Mouse (Mus musculus) heart, embryonic 12.5 days (tissue): ENCODE measurements around the gene Kcnj2. TPM values are rescaled to one million over a fixed set of nuclear protein-coding genes. Genes with fewer than 3 reads are reported as not detected.

ENCODE experiments used
- ATAC-seq: fragments of 200-750 bp; cut with Nextera tagmentation; 2 replicates; pipeline ENCODE4 v1.8.0; 2017; ENCODE audit warnings: moderate TSS enrichment, moderate library complexity; ENCODE audit not compliant: insufficient number of reproducible peaks, low FRiP score
- H3K27ac ChIP-seq: fragments of 300-500 bp; sonication (generic); 2 replicates; pipeline ENCODE4 v1.5.1; 2016; ENCODE audit warnings: mild to moderate bottlenecking, moderate library complexity; ENCODE audit not compliant: poor library complexity, severe bottlenecking
- H3K27me3 ChIP-seq: fragments of 300-500 bp; sonication (generic); replicated peaks from 2 replicates; pipeline ENCODE4 v1.6.1; 2016; ENCODE audit warnings: mild to moderate bottlenecking, moderate library complexity
- H3K36me3 ChIP-seq: fragments of 300-500 bp; sonication (generic); 2 replicates; pipeline ENCODE4 v1.6.1; 2016; ENCODE audit warnings: mild to moderate bottlenecking, moderate library complexity
- H3K4me1 ChIP-seq: fragments of 300-500 bp; sonication (generic); replicated peaks from 2 replicates; pipeline ENCODE4 v1.6.1; 2016; ENCODE audit warnings: mild to moderate bottlenecking
- H3K4me2 ChIP-seq: fragments of 300-500 bp; sonication (generic); 2 replicates; pipeline ENCODE4 v1.6.1; 2016; ENCODE audit warnings: mild to moderate bottlenecking, moderate library complexity
- H3K4me3 ChIP-seq: fragments of 300-500 bp; sonication (generic); 2 replicates; pipeline ENCODE4 v1.5.1; 2016; ENCODE audit warnings: mild to moderate bottlenecking
- H3K9ac ChIP-seq: fragments of 300-500 bp; sonication (generic); 2 replicates; pipeline ENCODE4 v1.6.1; 2016; ENCODE audit warnings: mild to moderate bottlenecking, moderate library complexity
- H3K9me3 ChIP-seq: fragments of 300-500 bp; sonication (generic); replicated peaks from 2 replicates; pipeline ENCODE4 v1.6.1; 2016; ENCODE audit warnings: mild to moderate bottlenecking, moderate library complexity
- WGBS: fragments of 180-500 bp; shearing (Covaris S2); methylation state at CpG from one replicate; pipeline ENCODE4 v1.1.7; 2016; 5-methylcytosine and 5-hydroxymethylcytosine counted together
- polyA plus RNA-seq: library from polyadenylated mRNA; unstranded; fragments of >200 nt; fragmentation: Nextera tagmentation; extraction: Ambion mirVana; gene quantifications from 2 replicates; pipeline ENCODE4 v1.2.1, GENCODE M21; 2016

Kcnj2 gene
- polyA plus RNA-seq, 1 experiment from 2014 or later, result 4.5 TPM

DNA sequence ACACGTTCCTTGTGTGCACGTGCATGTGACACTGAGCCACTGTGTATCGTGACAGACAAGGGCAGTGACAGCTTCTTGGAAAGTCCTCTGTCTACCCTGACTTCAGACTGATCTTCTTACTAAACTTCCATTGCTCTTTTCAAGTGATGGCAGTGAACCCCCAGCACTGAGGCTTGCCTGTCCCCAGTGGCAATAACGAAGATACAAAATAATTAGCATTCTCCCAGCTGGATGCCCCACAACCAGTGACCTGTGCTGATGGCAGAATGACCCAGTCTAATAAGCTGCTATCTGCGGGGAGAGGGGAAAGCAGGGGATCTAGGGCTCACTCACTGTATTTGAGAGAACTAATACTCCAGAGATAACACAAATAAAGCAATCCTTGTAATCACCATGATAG lies 5.7 kb upstream of the Kcnj2 start:
- Histone ChIP-seq H3K36me3 (no peaks in the 10 kb centered on the region), H3K9ac (no peak overlapping the region), H3K27ac (no peak overlapping the region), H3K4me2 (no peak overlapping the region), H3K27me3 (no peaks in the 10 kb centered on the region), H3K9me3 (no peaks in the 10 kb centered on the region), H3K4me3 (no peak overlapping the region), H3K4me1 (no peaks in the 10 kb centered on the region)
- 48% methylated on average over 5 of the region's 5 CpGs for WGBS
- ATAC-seq, result no peak

DNA sequence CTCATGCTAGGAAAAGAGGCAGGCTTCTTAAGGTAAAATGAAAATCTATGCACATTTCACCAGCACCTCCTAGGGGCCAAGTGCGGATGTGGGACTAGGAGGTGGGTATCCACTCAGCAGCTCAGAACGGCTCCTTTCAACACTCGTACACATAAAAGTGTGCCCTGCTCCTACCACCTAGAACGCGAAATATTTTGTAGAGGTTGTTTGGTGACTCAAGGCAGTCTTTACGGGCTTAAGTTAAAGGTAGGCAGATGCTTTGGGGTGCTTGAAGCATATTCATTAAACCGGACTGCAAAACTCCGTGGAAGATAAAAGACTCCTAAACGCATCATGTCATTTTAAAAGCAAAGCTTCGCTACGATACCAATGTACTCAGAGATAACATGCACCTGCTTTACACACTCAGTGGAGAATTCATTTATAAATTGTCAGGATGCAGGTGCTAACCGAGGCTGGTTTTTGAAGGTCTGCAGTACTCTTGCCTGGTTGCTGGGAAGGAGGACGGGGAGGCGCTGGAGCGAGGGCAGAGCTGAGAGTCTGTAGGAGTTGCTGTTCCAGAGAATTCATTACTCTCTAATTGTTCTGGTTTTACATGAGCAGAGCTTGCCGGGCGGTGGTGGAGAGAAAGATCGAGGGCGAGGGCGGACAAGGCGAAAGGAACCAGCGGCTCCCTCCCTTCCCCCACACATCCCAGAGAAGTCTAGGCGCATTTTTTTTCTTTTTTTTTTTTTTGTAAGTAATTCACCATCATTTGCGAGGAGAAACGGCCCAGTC lies 1.0 kb upstream of the Kcnj2 start:
- Histone ChIP-seq H3K9ac (peak overlapping the region; percentile 84), H3K36me3 (no peaks in the 10 kb centered on the region), H3K4me2 (peak overlapping the region; percentile 96), H3K4me3 (peak overlapping the region; percentile 78), H3K27ac (peak overlapping the region; percentile 78), H3K27me3 (no peaks in the 10 kb centered on the region), H3K4me1 (peaks cover 10% of the 10 kb centered on the region), H3K9me3 (no peaks in the 10 kb centered on the region)
- ATAC-seq, result no peak
- WGBS, result under 1% methylated on average over 25 of the region's 25 CpGs

DNA sequence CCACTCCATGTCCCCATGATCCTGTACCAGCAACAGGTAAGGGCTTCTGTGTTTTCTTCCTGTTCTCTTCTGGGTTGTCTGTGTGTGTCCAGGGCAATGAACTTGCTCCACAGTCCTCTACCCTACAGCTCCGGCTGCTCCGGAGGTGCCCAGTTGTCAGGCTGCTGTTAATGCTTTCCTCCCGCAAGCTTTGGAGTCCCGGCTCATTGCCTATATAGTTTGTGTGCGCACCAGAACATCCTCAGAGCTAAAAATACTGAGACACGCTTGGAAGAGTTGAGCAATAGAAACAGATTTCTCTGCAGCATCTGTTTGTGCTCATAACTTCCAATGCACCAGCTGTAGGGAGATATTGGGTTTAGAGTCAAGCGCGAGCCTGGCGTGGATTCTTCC lies 331 bp downstream of the Kcnj2 start:
- Histone ChIP-seq H3K9ac (peak overlapping the region; percentile 78), H3K27me3 (no peaks in the 10 kb centered on the region), H3K36me3 (no peaks in the 10 kb centered on the region), H3K27ac (peak overlapping the region; percentile 66), H3K4me3 (peak overlapping the region; percentile 78), H3K4me2 (peak overlapping the region; percentile 96), H3K4me1 (peaks cover 19% of the 10 kb centered on the region), H3K9me3 (no peaks in the 10 kb centered on the region)
- WGBS, result under 1% methylated on average over 9 of the region's 9 CpGs
- ATAC-seq, result peak; percentile 62; the same call in 1 of the 2 replicates

DNA sequence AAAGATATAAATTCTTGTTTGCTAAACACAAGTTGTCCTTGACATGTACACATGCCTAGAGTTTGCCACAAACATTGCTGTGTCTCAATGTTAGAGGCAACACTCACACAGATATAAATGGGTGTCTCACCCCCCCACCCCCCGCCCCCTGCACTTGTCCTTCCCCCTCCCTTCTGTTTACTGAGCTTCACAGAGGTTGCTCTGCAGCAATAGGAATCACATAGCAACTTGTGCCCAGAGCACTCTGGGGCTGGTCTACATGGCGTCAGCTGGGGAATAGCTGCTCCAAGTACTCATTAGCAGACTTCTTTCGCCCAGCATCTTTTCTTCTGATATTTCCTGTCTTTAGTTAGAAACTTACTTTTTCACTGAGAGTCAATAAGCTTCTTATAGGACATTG lies 1.8 kb downstream of the Kcnj2 start:
- Histone ChIP-seq H3K27ac (no peak overlapping the region), H3K4me3 (peak overlapping the region; percentile 78), H3K4me2 (peak overlapping the region; percentile 96), H3K36me3 (peaks cover 13% of the 10 kb centered on the region), H3K4me1 (peaks cover 19% of the 10 kb centered on the region), H3K9ac (no peak overlapping the region), H3K9me3 (no peaks in the 10 kb centered on the region), H3K27me3 (no peaks in the 10 kb centered on the region)
- WGBS, result 67% methylated on average over 3 of the region's 3 CpGs
- ATAC-seq, result no peak

DNA sequence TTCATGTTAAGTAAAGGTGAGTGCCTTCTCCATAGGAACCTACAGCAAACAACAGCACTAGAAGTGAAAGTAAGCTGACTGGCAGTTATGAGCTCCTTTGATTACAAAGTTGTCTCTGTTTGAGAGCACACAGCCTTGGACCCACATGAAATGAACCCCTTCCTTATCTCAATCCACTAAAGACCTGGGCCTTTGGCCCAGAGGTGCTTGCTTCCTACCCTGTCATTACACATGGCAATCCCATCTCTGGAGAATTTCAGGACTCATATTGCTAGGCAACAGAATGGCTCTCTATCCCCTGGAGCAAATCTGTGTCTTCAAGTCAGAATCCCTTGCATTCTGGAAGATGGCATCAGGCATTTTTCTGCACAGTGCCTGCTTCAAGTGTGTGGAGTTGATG lies 4.5 kb downstream of the Kcnj2 start:
- H3K36me3 ChIP-seq, result peaks cover 20% of the 10 kb centered on the region
- H3K4me1 ChIP-seq, result peaks cover 19% of the 10 kb centered on the region
- H3K9me3 ChIP-seq, result no peaks in the 10 kb centered on the region
- H3K4me2 ChIP-seq, result no peak overlapping the region
- H3K9ac ChIP-seq, result no peak overlapping the region
- ATAC-seq, result no peak
- H3K27me3 ChIP-seq, result no peaks in the 10 kb centered on the region
- no peak overlapping the region for H3K27ac ChIP-seq
- no peak overlapping the region for H3K4me3 ChIP-seq

DNA sequence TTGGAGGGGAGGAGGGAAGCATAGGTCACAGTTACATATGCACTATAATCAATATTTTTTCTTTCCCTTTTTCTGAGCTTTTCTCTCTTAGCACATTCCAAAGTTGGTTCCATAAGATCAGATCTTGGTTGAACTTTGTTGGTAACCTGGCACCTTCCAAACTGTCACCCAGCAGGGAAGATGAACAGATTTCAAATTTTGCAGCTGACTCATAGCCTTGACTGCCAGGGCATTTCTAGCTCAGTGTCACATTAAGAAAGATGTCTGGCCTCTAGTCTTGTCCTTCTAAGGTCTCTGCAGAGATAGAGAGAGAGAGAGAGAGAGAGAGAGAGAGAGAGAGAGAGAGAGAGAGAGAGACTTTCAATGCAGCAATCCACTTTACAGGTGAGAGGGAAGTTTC lies 8.2 kb downstream of the Kcnj2 start:
- no peak for ATAC-seq
- Histone ChIP-seq H3K27me3 (no peaks in the 10 kb centered on the region), H3K4me1 (0 out of 2 replicates have a peak, but pooled peaks cover 11% of the 10 kb centered on the region), H3K9me3 (no peaks in the 10 kb centered on the region), H3K27ac (no peak overlapping the region), H3K36me3 (peaks cover 20% of the 10 kb centered on the region), H3K4me3 (no peak overlapping the region), H3K4me2 (no peak overlapping the region), H3K9ac (no peak overlapping the region)

DNA sequence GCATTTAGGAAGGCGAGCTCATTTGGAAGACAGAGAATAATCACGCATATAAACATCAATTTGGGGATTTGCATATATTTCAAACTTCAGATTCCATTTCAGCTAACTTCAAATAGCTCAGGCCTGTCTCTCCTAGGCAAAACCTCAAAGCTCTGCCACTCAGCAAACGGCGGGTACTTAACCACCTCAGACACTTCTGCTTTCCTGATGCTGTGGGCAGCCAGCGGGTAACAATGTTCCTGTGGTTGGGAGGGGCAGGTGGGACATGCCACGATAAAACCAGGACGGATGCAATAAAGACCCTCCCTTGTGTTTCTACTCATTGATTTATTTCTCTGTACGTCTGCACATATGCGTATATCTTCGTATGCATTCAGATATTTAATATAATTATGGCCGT lies 12.1 kb downstream of the Kcnj2 start:
- WGBS, result 84% methylated on average over 11 of the region's 11 CpGs
- H3K27me3 ChIP-seq, result no peaks in the 10 kb centered on the region
- ATAC-seq, result no peak
- no peak overlapping the region for H3K9ac ChIP-seq
- peaks cover 4% of the 10 kb centered on the region for H3K36me3 ChIP-seq
- no peak overlapping the region for H3K27ac ChIP-seq
- H3K9me3 ChIP-seq, result no peaks in the 10 kb centered on the region
- H3K4me2 ChIP-seq, result no peak overlapping the region
- H3K4me1 ChIP-seq, result no peaks in the 10 kb centered on the region
- H3K4me3 ChIP-seq, result no peak overlapping the region

DNA sequence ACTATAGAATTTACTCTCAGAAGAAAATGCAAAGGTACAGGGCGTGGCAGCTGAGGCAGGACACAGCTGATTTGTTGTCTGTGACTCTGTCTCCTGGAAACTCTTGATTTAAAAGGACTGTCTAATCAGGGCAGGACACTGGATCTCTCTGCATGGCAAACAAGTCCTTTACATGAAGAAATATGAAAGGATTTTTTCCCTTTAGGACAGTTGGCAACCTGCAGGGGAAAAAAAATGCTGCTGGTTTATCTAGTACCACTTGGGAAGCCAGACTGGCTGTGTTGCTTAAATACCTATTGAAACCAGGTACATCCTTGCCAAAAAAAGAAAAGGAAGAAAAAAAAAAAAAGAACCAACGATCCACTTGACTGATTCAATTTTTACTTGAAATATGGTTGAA lies 17.0 kb downstream of the Kcnj2 start:
- no peak overlapping the region for H3K4me2 ChIP-seq
- H3K4me3 ChIP-seq, result no peak overlapping the region
- WGBS, result 84% methylated on average over 2 of the region's 2 CpGs
- H3K4me1 ChIP-seq, result 0 out of 2 replicates have a peak, but pooled peaks cover 3% of the 10 kb centered on the region
- no peaks in the 10 kb centered on the region for H3K9me3 ChIP-seq
- no peaks in the 10 kb centered on the region for H3K27me3 ChIP-seq
- H3K9ac ChIP-seq, result no peak overlapping the region
- H3K36me3 ChIP-seq, result no peaks in the 10 kb centered on the region
- no peak for ATAC-seq
- no peak overlapping the region for H3K27ac ChIP-seq

DNA sequence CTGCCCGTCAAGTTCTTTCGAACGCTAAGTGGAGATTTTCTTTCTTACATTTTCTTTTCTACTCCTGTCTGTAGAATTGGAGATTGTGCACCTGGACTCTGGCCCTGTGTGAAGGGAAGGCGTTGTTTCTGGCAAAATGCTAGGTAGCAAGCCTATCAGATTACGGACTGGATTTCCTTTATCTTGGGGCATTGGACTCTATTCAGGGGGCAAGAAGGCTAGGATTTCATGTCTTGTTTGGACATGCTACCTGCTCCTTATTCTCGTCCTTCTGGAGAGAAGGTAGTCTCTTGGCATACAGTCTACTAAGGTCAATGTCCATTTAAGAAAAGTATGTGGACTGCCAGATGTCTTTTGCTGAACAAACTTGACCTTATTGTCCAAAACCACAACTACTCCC lies 21.0 kb downstream of the Kcnj2 start:
- no peak overlapping the region for H3K4me2 ChIP-seq
- peaks cover 8% of the 10 kb centered on the region; the same call in 1 of the 2 replicates for H3K4me1 ChIP-seq
- no peaks in the 10 kb centered on the region for H3K27me3 ChIP-seq
- no peaks in the 10 kb centered on the region for H3K36me3 ChIP-seq
- H3K4me3 ChIP-seq, result no peak overlapping the region
- H3K27ac ChIP-seq, result no peak overlapping the region
- no peak overlapping the region for H3K9ac ChIP-seq
- H3K9me3 ChIP-seq, result no peaks in the 10 kb centered on the region
- 75% methylated on average over 6 of the region's 6 CpGs for WGBS
- no peak for ATAC-seq

DNA sequence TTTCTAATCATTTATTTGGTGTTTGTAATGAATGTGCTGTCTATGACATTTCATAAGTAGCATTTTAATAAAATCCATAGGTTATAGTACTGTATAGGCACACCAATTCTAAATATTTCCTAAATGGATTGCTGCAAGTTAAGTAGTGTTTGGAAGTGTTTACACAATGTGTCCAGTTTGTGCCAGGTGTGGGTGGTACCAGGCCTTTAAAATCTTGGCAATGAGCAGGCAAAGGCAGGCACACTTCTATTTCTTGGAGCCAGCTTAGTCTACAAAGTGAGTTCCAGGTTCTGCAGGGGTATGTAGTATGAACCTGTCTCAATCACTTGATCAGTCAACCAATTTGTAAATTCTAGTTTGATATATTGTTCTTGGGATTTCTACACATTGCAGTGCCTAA lies 22.3 kb downstream of the Kcnj2 start:
- no peaks in the 10 kb centered on the region for H3K36me3 ChIP-seq
- H3K27ac ChIP-seq, result no peak overlapping the region
- peaks cover 8% of the 10 kb centered on the region; the same call in 1 of the 2 replicates for H3K4me1 ChIP-seq
- no peaks in the 10 kb centered on the region for H3K27me3 ChIP-seq
- H3K4me2 ChIP-seq, result no peak overlapping the region
- H3K9ac ChIP-seq, result no peak overlapping the region
- ATAC-seq, result no peak
- H3K4me3 ChIP-seq, result no peak overlapping the region
- no peaks in the 10 kb centered on the region for H3K9me3 ChIP-seq

DNA sequence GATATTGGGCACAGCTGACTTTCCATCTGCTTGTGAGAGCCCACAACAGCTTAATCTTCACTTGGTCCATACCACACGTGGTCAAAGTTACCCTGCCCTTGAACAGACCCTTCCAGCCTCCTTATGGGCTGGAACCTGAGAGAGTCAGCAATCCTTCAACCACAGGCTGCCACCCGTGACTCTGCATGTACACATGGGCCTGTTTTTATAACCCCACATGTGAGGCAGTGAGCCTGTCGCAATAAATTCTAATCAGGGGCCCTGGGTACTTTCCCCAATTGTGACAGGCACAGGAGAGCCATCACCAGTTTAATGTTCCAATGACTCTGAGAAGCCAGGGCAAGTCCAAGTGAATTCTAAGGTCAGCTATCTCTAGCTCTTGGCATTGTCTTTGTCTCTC lies 22.8 kb downstream of the Kcnj2 start:
- Histone ChIP-seq H3K4me3 (no peak overlapping the region), H3K4me2 (no peak overlapping the region), H3K36me3 (no peaks in the 10 kb centered on the region), H3K9me3 (no peaks in the 10 kb centered on the region), H3K4me1 (peaks cover 8% of the 10 kb centered on the region; the same call in 1 of the 2 replicates), H3K27me3 (no peaks in the 10 kb centered on the region), H3K27ac (no peak overlapping the region), H3K9ac (no peak overlapping the region)
- ATAC-seq, result no peak
- WGBS, result 51% methylated on average over 3 of the region's 3 CpGs

DNA sequence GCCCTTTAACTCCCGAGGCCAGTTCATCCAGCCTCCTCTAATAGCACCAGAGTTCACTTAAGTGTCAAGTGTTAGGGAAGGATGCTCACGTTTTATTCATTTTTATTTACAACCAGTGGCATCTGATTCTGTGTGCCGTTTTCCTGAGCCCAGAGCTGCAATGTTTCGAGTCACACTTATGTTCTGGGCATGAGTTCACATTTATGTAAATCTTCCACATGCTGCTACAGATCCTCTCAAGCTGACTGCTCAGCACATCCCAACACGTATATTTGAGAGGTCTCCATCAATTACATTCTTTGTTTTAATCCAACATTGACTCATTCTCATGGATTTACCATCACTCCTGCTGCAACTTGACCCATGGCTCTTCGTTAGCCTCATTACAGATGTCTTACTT lies 25.2 kb downstream of the Kcnj2 start:
- WGBS, result 70% methylated on average over 6 of the region's 6 CpGs
- H3K4me3 ChIP-seq, result no peak overlapping the region
- ATAC-seq, result no peak
- no peaks in the 10 kb centered on the region for H3K9me3 ChIP-seq
- H3K36me3 ChIP-seq, result no peaks in the 10 kb centered on the region
- peaks cover 8% of the 10 kb centered on the region; the same call in 1 of the 2 replicates for H3K4me1 ChIP-seq
- no peak overlapping the region for H3K27ac ChIP-seq
- no peak overlapping the region for H3K9ac ChIP-seq
- H3K4me2 ChIP-seq, result no peak overlapping the region
- H3K27me3 ChIP-seq, result no peaks in the 10 kb centered on the region
